Mouse (Mus musculus) retina, postnatal 1 day (tissue): ENCODE data around the gene Nnat.

Experiments
- DNase-seq: peaks from one replicate; pipeline ENCODE4 v3.0.0-alpha.2; 2012

Nnat gene

DNA sequence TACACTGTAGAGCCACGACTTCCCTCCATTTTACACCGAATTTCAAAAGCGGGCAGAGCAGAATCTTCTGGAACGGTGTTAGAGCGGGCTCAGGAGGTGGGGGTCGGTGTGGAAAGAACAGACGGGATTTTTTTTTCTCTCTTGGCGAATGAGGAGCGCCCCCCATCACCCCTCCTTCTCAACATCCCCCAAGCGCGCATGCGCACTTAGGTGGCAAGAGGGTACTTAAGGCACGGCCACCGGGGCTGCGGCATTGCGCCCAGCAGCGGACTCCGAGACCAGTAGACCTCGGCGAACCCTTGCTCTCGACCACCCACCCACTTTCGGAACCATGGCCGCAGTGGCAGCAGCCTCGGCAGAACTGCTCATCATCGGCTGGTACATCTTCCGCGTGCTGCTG lies at the start of gene Nnat:
Gene Nnat, plus strand, starts transcription at position 221 of the 400 bp plus-strand sequence.
- DNase-seq: peak; percentile 93

GRCm38 (mm10) chr2:157512859-157513258 lies 47.0 kb upstream of the Nnat start:
- DNase-seq: no peak

DNA sequence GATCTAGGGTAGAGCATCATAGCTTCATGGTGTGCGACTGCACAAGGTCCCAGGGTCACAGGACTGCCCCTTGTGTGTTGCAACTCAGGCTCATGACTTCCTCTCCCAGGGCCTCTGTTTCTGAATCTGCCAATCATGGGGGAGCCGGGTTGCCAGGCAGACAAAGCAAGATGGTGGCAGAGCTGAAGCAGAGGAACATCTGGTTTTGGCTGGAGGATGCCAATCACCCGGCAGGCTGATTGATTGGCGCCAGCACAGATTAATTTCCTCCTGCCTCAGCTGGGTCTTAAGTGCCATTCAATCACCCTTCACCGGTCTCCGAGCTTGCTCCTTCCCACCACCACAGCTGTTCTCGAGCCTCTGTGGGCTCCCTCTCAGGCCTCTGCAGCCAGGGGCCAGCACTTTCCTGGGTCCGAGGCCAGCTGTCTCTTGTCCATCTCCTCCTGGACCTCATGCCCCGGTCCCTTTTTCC lies 46.1 kb upstream of the Nnat start:
- no peak for DNase-seq

GRCm38 (mm10) chr2:157514353-157514752 lies 45.5 kb upstream of the Nnat start:
- DNase-seq: peak; percentile 74

DNA sequence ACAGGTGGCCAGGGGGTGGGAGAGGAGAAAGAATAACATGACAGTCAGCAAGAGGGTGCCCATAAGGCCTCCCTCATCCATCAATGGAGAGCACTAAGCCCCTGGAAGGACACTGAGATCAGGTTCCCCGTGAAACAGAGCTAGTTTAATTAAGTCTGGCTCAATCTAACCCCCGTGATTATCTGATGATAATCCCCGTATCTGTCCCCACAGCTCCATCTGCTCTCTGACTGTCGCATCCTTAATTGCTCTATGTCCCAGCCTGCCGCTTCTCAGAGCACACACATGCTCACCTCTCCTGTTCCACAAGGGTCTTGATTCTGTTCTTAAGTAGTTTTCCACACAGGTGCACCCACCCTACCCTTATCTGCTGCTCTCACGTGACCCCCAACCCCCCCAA lies 42.4 kb upstream of the Nnat start:
- peak; percentile 85 for DNase-seq

DNA sequence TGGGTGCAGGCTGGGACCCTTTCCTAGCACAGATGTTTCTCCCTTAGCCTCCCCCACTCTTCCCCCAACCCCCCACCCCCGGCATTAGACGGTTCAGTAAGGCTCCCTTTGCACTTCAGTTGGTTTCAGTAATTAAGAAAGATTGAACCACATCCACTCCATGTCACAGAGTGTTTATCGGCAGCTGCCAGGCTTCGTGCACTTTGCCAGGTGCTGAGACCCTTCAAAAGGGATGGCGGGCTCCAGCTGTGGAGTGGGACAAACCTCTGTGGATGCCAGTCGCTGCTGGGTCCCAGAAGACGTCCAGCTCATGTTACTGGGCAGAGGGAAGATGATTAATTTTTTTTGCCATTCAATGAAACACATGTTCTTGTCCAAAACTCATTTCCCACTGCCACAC lies 41.4 kb upstream of the Nnat start:
- no peak for DNase-seq

DNA sequence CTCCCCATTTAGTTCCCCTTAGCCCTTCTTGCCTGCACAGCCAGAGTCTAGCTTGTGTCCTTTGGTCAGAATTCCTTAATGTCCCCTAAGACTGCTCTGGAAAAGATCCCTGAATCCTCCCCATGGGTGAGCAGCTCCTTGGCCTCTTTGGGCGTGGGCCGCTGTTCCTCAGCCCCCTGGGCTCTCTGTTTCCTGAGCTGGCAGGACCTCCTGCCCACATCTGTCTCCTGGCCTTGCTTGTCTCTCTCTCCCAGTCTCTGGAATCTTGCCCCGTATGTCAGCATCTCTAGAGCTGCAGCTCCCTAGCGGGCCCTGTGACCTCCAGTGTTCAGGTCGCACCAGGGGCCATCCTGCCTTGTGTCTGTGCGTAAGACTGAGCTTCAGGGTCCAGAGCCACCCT lies 40.4 kb upstream of the Nnat start:
- no peak for DNase-seq

GRCm38 (mm10) chr2:157520496-157520895 lies 39.4 kb upstream of the Nnat start:
- peak; percentile 70 for DNase-seq

GRCm38 (mm10) chr2:157522556-157522955 lies 37.3 kb upstream of the Nnat start:
- DNase-seq: no peak

GRCm38 (mm10) chr2:157530056-157530955 lies 29.6 kb upstream of the Nnat start:
- no peak for DNase-seq

- DNase-seq: no peak
Measured at GRCm38 (mm10) chr2:157531681-157532426, 28.0 kb upstream of the Nnat start.

DNA sequence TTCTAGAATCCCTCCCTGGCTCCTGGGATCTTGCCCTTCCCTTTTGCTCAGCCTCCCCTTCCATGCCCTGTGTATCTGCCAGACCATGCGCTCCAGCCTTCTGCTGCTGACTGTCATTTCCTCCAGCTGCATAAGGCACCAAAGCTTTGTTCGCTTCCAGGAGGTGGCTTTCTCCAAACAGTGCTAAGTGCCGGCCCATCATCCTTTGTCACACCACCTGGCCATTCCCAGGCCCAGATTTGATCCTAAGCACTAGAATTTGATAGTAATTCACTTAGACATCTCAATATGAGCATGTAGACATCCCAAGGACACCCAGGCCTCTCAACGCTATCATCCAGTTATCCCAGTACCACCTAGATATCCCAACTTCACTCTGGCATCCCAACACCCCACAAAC lies 25.7 kb upstream of the Nnat start:
- peak; percentile 62 for DNase-seq

GRCm38 (mm10) chr2:157536476-157537081 lies 23.3 kb upstream of the Nnat start:
- DNase-seq: peak; percentile 50

DNA sequence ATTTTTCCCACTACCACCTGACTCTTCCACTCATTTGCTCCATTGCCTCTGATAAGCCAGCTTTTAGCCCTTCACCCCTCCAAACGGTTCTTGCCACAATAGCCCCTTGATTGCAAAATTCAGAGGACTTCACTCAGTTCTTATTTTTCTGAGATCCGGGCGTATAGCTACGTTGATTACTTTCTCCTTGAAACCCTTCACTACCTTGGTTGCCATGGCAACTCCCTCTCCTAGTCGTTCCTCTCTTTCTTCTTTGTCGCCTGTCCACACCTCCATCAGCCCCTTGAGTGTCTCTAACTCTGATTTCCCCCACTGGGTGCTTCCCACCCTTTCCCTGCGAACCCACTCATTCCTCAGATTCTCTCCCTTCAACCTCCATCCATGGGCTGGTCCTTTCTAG lies 22.8 kb upstream of the Nnat start:
- no peak for DNase-seq

GRCm38 (mm10) chr2:157540073-157540952 lies 19.6 kb upstream of the Nnat start:
- DNase-seq: peak; percentile 63

GRCm38 (mm10) chr2:157540953-157541569 lies 18.8 kb upstream of the Nnat start:
- no peak for DNase-seq

DNA sequence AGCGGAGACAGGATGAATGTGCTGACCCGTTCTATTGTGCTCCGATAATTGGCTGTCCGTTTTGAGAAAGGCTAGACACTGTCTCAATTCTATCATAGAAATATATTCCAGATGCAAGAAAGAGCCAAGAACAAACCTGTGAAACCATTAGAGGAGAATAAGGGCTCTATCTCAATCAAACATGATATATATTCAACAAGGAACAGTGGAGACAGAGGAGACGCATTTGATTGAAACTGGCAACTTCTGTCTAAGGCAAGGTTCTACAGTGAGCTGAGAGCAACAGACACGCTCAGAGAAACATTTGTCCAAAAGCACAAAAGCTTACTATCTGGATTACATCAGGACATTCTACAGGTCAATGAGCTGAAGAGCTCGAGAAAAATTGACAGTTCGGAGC lies 18.2 kb upstream of the Nnat start:
- DNase-seq: peak; percentile 67

GRCm38 (mm10) chr2:157542415-157542814 lies 17.5 kb upstream of the Nnat start:
- DNase-seq: peak; percentile 60

DNA sequence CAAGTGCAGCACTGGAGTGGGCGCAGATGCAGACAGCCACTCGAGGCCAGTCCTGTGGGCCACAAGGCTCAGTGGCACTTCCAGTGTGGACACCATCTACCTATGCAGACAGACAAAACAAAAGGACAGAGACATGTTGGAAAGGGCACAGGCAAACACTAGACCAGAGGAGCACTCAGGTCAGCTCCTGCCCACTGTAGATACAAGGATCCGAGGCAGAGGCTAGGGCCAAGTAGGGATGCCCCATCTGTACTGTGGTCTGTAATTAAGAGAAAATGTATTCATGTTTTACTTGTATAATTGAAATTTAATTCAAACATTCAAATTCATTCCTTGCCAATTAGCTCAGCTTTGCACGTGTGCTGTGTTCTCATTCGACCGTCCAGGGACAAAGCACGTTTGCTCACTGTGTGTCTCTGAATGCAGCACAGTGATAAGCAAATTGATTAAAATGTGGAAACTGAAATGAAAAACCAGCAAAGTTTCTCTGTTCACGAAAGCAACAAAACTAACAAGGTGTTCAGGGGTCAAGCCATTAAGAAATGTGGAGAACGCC lies 15.5 kb upstream of the Nnat start:
- no peak for DNase-seq

DNA sequence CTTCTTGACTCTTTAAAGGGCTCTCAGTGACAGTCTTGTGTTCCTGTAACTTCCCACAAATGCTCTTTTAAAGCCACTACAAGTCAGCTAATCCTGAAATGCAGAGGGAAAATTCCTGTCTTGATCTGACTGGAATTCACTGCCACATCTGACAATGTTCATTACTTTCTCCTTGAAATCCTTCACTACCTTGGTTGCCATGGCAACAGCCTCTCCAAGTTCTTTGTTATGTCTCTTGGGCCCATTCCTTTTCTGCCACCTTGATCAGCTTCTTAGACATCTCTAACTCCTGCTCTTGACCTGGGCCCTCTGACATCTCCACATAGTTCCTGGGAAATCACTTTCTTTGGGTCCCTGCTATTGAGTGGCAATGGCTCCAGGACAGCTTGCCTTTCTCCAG lies 13.2 kb upstream of the Nnat start:
- DNase-seq: peak; percentile 41

DNA sequence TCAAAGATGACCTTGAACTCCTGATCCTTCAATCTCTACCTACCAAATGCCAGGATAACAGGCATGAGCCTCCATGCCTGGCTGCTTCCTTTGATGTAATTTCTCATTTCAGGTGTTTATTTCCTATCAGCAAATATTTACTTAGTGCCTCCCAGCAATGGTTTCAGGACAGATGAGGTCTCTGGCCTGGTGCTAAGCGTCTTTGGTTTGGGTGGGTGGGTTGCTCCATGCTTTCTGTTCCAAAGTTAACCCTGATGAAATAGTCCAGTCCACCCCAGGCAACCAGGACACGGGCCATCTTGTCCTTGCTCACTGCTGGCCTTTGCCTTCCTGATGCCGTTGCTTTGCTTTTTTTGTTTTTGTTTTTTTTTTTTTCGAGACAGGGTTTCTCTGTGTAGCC lies 9.6 kb upstream of the Nnat start:
- DNase-seq: no peak
